Mouse (Mus musculus) limb, embryonic 13.5 days (tissue): ENCODE measurements around the gene Cracr2b. TPM values are rescaled to one million over a fixed set of nuclear protein-coding genes. Genes with fewer than 3 reads are reported as not detected.

Experiments used
- ATAC-seq: fragments of 200-750 bp; cut with Nextera tagmentation; 2 replicates; pipeline ENCODE4 v1.8.0; 2017; ENCODE audit warnings: low read depth, moderate number of reproducible peaks, moderate TSS enrichment; ENCODE audit not compliant: low FRiP score
- H3K27ac ChIP-seq: fragments of 300-500 bp; sonication (generic); 2 replicates; pipeline ENCODE4 v1.5.1; 2015; ENCODE audit warnings: inconsistent platforms, mild to moderate bottlenecking, moderate library complexity
- H3K27me3 ChIP-seq: fragments of 300-500 bp; sonication (generic); 2 replicates; pipeline ENCODE4 v1.6.1; 2015; ENCODE audit warnings: mild to moderate bottlenecking, inconsistent platforms
- H3K36me3 ChIP-seq: fragments of 300-500 bp; sonication (generic); 2 replicates; pipeline ENCODE4 v1.6.1; 2015; ENCODE audit warnings: inconsistent platforms, mild to moderate bottlenecking, moderate library complexity
- H3K4me1 ChIP-seq: fragments of 300-500 bp; sonication (generic); 2 replicates; pipeline ENCODE4 v1.6.1; 2015; ENCODE audit warnings: inconsistent platforms
- H3K4me2 ChIP-seq: fragments of 300-500 bp; sonication (generic); replicated peaks from 2 replicates; pipeline ENCODE4 v1.6.1; 2015; ENCODE audit warnings: inconsistent platforms, mild to moderate bottlenecking, moderate library complexity
- H3K4me3 ChIP-seq: fragments of 300-500 bp; sonication (generic); 2 replicates; pipeline ENCODE4 v1.5.1; 2015; ENCODE audit warnings: moderate library complexity, mild to moderate bottlenecking, inconsistent platforms
- H3K9ac ChIP-seq: fragments of 300-500 bp; sonication (generic); 2 replicates; pipeline ENCODE4 v1.6.1; 2015; ENCODE audit warnings: mild to moderate bottlenecking, inconsistent platforms
- H3K9me3 ChIP-seq: fragments of 300-500 bp; sonication (generic); 2 replicates; pipeline ENCODE4 v1.6.1; 2016; ENCODE audit warnings: inconsistent platforms
- WGBS: fragments of 180-500 bp; shearing (Covaris S2); methylation state at CpG from one replicate; pipeline ENCODE4 v1.1.7; 2015; 5-methylcytosine and 5-hydroxymethylcytosine counted together
- polyA plus RNA-seq: library from polyadenylated mRNA; unstranded; fragments of >200 nt; fragmentation: Nextera tagmentation; extraction: Ambion mirVana; gene quantifications from 2 replicates; pipeline ENCODE4 v1.2.1, GENCODE M21; 2015

Cracr2b gene
- polyA plus RNA-seq, 1 experiment from 2014 or later: 13.5 TPM

GRCm38 (mm10) chr7:141486239-141486638, 25.3 kb downstream of the Cracr2b start:
- H3K4me1 ChIP-seq: peaks cover 16% of the 10 kb centered on the region
- peaks cover 9% of the 10 kb centered on the region for H3K36me3 ChIP-seq
- ATAC-seq: no peak
- H3K9me3 ChIP-seq: no peaks in the 10 kb centered on the region
- H3K4me3 ChIP-seq: no peak overlapping the region
- 94% methylated on average over 1 of the region's 1 CpGs for WGBS
- peaks cover 32% of the 10 kb centered on the region for H3K27me3 ChIP-seq
- H3K27ac ChIP-seq: no peak overlapping the region
- no peak overlapping the region for H3K4me2 ChIP-seq
- H3K9ac ChIP-seq: no peak overlapping the region

GRCm38 (mm10) chr7:141487141-141487540, 26.2 kb downstream of the Cracr2b start:
- Histone ChIP-seq H3K4me2 (no peak overlapping the region), H3K27me3 (peaks cover 23% of the 10 kb centered on the region), H3K4me3 (no peak overlapping the region), H3K9me3 (no peaks in the 10 kb centered on the region), H3K27ac (no peak overlapping the region), H3K36me3 (peaks cover 16% of the 10 kb centered on the region), H3K4me1 (peaks cover 7% of the 10 kb centered on the region), H3K9ac (no peak overlapping the region)
- 77% methylated on average over 7 of the region's 7 CpGs for WGBS
- no peak for ATAC-seq

GRCm38 (mm10) chr7:141491151-141491550, 30.3 kb downstream of the Cracr2b start:
- no peak for ATAC-seq
- H3K4me2 ChIP-seq: no peak overlapping the region
- no peak overlapping the region for H3K4me3 ChIP-seq
- no peaks in the 10 kb centered on the region for H3K27me3 ChIP-seq
- H3K9me3 ChIP-seq: no peaks in the 10 kb centered on the region
- 79% methylated on average over 2 of the region's 2 CpGs for WGBS
- H3K9ac ChIP-seq: no peak overlapping the region
- H3K4me1 ChIP-seq: no peaks in the 10 kb centered on the region
- peaks cover 52% of the 10 kb centered on the region for H3K36me3 ChIP-seq
- H3K27ac ChIP-seq: no peak overlapping the region

GRCm38 (mm10) chr7:141492738-141493137, 31.8 kb downstream of the Cracr2b start:
- no peak overlapping the region for H3K4me3 ChIP-seq
- H3K27ac ChIP-seq: no peak overlapping the region
- no peak overlapping the region for H3K9ac ChIP-seq
- H3K36me3 ChIP-seq: peaks cover 55% of the 10 kb centered on the region
- no peaks in the 10 kb centered on the region for H3K4me1 ChIP-seq
- ATAC-seq: no peak
- no peak overlapping the region for H3K4me2 ChIP-seq
- H3K27me3 ChIP-seq: no peaks in the 10 kb centered on the region
- WGBS: 83% methylated on average over 5 of the region's 5 CpGs
- H3K9me3 ChIP-seq: no peaks in the 10 kb centered on the region

- no peak overlapping the region for H3K9ac ChIP-seq
- H3K9me3 ChIP-seq: no peaks in the 10 kb centered on the region
- 79% methylated on average over 1 of the region's 1 CpGs for WGBS
- no peak overlapping the region for H3K4me2 ChIP-seq
- peaks cover 63% of the 10 kb centered on the region for H3K36me3 ChIP-seq
- no peak overlapping the region for H3K4me3 ChIP-seq
- ATAC-seq: no peak
- no peaks in the 10 kb centered on the region for H3K27me3 ChIP-seq
- H3K4me1 ChIP-seq: no peaks in the 10 kb centered on the region
- no peak overlapping the region for H3K27ac ChIP-seq
Observed at GRCm38 (mm10) chr7:141493729-141494128, 32.8 kb downstream of the Cracr2b start.

- no peak overlapping the region for H3K4me2 ChIP-seq
- no peaks in the 10 kb centered on the region for H3K9me3 ChIP-seq
- no peak overlapping the region for H3K9ac ChIP-seq
- ATAC-seq: no peak
- 80% methylated on average over 2 of the region's 2 CpGs for WGBS
- H3K27ac ChIP-seq: no peak overlapping the region
- no peak overlapping the region for H3K4me3 ChIP-seq
- H3K27me3 ChIP-seq: no peaks in the 10 kb centered on the region
- H3K36me3 ChIP-seq: peaks cover 79% of the 10 kb centered on the region
- no peaks in the 10 kb centered on the region for H3K4me1 ChIP-seq
Observed at GRCm38 (mm10) chr7:141495379-141495778, 34.5 kb downstream of the Cracr2b start.

- Histone ChIP-seq H3K4me3 (no peak overlapping the region), H3K9me3 (no peaks in the 10 kb centered on the region), H3K4me2 (no peak overlapping the region), H3K4me1 (no peaks in the 10 kb centered on the region), H3K27ac (no peak overlapping the region), H3K9ac (no peak overlapping the region), H3K27me3 (no peaks in the 10 kb centered on the region), H3K36me3 (peaks cover 75% of the 10 kb centered on the region)
- no peak for ATAC-seq
- WGBS: 87% methylated on average over 4 of the region's 4 CpGs
Observed at GRCm38 (mm10) chr7:141495940-141496339, 35.0 kb downstream of the Cracr2b start.

- no peak overlapping the region for H3K9ac ChIP-seq
- no peaks in the 10 kb centered on the region for H3K27me3 ChIP-seq
- H3K36me3 ChIP-seq: peaks cover 76% of the 10 kb centered on the region
- WGBS: 90% methylated on average over 3 of the region's 3 CpGs
- no peak overlapping the region for H3K4me2 ChIP-seq
- H3K4me1 ChIP-seq: no peaks in the 10 kb centered on the region
- H3K9me3 ChIP-seq: no peaks in the 10 kb centered on the region
- no peak for ATAC-seq
- no peak overlapping the region for H3K4me3 ChIP-seq
- H3K27ac ChIP-seq: no peak overlapping the region
Observed at GRCm38 (mm10) chr7:141497600-141497999, 36.7 kb downstream of the Cracr2b start.

GRCm38 (mm10) chr7:141501820-141502555, 41.1 kb downstream of the Cracr2b start:
- Histone ChIP-seq H3K27me3 (no peaks in the 10 kb centered on the region), H3K9ac (no peak overlapping the region), H3K4me3 (no peak overlapping the region), H3K9me3 (no peaks in the 10 kb centered on the region), H3K27ac (no peak overlapping the region), H3K4me2 (no peak overlapping the region), H3K4me1 (no peaks in the 10 kb centered on the region), H3K36me3 (peaks cover 52% of the 10 kb centered on the region)
- no peak for ATAC-seq
- WGBS: 89% methylated on average over 7 of the region's 7 CpGs

- no peak overlapping the region for H3K27ac ChIP-seq
- H3K4me2 ChIP-seq: no peak overlapping the region
- peaks cover 52% of the 10 kb centered on the region for H3K36me3 ChIP-seq
- no peak overlapping the region for H3K4me3 ChIP-seq
- WGBS: 93% methylated on average over 5 of the region's 5 CpGs
- no peak for ATAC-seq
- H3K4me1 ChIP-seq: no peaks in the 10 kb centered on the region
- H3K9me3 ChIP-seq: no peaks in the 10 kb centered on the region
- H3K9ac ChIP-seq: no peak overlapping the region
- H3K27me3 ChIP-seq: no peaks in the 10 kb centered on the region
Observed at GRCm38 (mm10) chr7:141502556-141502905, 41.6 kb downstream of the Cracr2b start.

- Histone ChIP-seq H3K27ac (no peak overlapping the region), H3K4me3 (no peak overlapping the region), H3K9me3 (no peaks in the 10 kb centered on the region), H3K4me2 (no peak overlapping the region), H3K27me3 (no peaks in the 10 kb centered on the region), H3K36me3 (peaks cover 44% of the 10 kb centered on the region), H3K4me1 (no peaks in the 10 kb centered on the region), H3K9ac (no peak overlapping the region)
- WGBS: 67% methylated on average over 2 of the region's 2 CpGs
- no peak for ATAC-seq
Observed at GRCm38 (mm10) chr7:141506278-141506677, 45.4 kb downstream of the Cracr2b start.

GRCm38 (mm10) chr7:141508160-141508559, 47.3 kb downstream of the Cracr2b start:
- H3K27me3 ChIP-seq: no peaks in the 10 kb centered on the region
- peak overlapping the region; percentile 40; the same call in 1 of the 2 replicates for H3K27ac ChIP-seq
- H3K4me3 ChIP-seq: no peak overlapping the region
- H3K9ac ChIP-seq: peak overlapping the region; percentile 6; the same call in 1 of the 2 replicates
- H3K36me3 ChIP-seq: peaks cover 36% of the 10 kb centered on the region
- no peaks in the 10 kb centered on the region for H3K4me1 ChIP-seq
- ATAC-seq: no peak
- no peak overlapping the region for H3K4me2 ChIP-seq
- H3K9me3 ChIP-seq: no peaks in the 10 kb centered on the region

- Histone ChIP-seq H3K4me2 (no peak overlapping the region), H3K27me3 (no peaks in the 10 kb centered on the region), H3K36me3 (peaks cover 39% of the 10 kb centered on the region), H3K4me1 (no peaks in the 10 kb centered on the region), H3K9ac (peak overlapping the region; percentile 25; the same call in 1 of the 2 replicates), H3K27ac (no peak overlapping the region), H3K9me3 (no peaks in the 10 kb centered on the region), H3K4me3 (no peak overlapping the region)
- ATAC-seq: no peak
- 88% methylated on average over 5 of the region's 5 CpGs for WGBS
Observed at GRCm38 (mm10) chr7:141510196-141510595, 49.3 kb downstream of the Cracr2b start.
